Mouse (Mus musculus): ENCODE measurements around the gene Col9a1.

The Col9a1 gene

DNA sequence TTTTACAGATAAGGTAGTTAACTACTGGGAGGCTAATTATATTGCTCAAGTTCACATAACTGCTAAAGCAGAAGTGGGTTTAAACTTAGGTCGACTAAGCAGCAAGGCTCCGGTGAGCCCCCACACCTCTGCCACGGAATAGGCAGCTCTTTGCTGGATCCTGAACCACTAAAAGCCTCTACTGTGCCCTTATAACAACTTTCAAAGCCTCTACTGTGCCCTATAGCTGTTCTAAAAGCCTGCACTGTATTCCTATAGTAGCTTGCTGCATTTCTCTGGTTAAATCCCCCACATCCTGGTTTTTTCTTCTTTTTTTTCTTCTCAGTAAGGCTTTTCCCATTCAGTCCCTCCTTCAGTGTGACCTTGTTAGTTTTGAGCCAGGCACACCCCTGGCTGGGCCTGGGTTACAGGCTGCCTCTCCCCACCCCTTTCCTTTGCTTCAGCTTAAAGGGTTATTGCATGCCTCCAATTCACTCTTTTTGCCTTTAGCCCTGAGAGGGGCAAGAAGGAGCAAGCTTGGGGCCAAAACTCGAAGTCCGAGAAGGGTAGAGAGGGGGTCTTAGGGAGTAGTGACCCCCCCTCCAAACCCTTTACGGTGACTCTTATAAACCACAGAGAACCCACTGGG is at the start of gene Col9a1:
TSS of gene Col9a1 (plus strand) at position 387 of the 628 bp plus-strand sequence.
- DNase-seq (ENCODE audit: low spot score) = no peak

DNA sequence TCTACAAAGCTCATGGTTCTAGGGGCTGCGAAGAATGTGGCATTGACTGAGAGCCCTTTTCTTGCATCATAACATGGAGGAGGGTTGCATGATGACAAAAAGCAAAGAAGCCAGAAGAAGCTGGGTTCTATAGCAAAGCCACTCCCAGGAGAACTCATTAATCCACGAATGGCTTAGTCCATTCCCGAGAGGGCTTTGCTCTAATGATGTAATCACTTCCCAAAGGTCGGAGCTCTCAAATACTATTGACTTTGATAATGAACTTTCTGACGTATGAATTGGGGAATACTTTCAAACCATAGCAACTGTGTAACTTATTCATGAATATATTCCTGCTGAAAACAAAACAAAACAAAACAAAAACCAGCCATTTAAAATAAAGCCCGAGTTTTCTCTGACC is 49.5 kb upstream of the Col9a1 start:
- no peak for DNase-seq (ENCODE audit: low spot score)

DNA sequence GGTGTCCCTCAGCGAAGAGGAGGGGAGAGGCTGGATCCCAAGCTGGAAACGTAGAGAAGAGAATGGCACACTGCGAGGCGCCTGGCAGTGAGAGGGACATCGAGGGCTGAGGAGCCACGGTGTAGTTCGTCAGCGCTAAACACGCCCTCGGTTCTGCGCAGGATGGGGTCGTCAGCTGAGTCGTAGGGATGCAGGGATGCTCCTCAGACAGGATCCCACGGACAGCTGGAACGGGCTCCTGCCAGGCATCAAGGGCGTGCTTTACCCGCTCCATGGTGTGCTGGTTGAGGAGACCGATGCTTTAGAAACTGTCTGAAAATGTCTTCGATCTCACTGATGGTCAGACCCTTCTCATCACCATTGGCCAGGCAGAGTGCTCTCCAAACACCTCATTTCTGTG is 43.6 kb upstream of the Col9a1 start:
- DNase-seq (ENCODE audit: low spot score) = no peak

DNA sequence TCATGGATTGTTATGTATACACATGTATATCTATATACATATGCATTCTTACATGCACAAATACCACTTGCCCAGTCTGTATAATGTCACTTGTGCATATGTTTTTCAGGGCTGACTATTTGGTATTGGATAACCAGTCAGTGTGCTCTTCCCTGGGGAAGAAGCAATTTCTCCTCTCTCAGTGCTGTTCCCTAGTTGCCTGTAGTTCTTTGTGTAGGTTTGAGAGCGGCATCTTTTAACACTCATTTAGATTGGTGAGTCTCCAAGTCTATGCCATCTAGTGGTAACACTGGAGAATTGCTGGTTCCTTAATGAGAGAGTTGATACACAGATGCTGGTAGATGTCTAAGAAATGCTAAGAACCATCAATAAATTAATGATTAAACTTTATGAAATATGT is 42.6 kb upstream of the Col9a1 start:
- DNase-seq (ENCODE audit: low spot score) = peak; percentile 86

DNA sequence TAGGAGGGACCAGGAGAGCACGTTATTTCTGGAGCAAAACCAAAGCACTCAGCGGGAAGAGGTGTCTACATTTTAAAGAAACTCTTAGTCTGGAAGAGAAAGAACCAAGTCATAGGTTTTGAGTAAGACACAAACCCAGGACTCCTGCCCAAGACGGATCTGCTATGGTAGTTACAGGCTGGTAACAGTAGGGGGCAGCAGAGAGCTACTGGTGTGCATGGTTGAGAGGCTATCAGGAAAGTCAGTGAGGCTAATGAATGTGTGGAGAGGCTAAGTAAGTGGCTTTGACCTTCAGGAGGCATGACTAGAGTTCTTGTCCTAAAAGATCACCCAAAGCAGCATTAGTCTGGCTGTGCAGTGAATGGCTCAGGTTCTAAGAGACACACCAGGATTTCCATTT is 40.3 kb upstream of the Col9a1 start:
- peak; percentile 82 for DNase-seq (ENCODE audit: low spot score)

DNA sequence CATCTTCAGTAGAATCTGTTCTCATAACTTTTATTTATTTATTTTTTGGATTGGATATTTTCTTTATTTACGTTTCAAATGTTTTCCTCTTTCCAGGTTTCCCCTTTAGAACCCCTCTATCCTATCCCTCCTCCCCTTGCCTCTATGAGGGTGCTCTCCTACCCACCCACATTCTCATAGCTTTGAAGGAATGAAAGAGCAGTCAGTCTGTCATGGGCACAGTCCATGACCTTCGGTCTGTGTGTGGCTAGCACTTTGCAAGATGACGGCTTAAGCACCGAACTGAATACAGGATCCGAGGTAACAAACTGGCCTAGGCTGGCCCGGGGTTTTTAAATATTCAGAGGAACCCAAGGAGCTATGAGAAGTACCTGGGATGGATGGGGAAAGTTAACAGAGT is 36.9 kb upstream of the Col9a1 start:
- no peak for DNase-seq (ENCODE audit: low spot score)

DNA sequence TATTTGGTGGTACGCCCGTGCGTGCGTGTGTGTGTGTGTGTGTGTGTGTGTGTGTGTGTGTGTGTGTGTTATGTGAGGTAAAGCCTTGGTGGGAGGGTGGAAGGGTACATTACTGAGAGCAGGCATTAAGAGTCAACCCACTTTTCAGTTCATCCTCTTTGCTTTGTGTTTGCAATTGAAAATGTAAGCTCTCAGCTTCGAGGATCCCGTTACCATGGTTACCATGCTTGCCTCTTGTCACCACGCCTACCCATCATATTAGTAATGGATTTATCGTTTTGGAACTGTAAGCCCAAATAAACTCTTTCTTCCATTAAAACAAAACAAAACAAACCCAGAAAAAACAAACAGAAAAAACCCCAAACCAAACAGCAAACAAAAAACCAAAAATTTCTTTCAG is 33.9 kb upstream of the Col9a1 start:
- no peak for DNase-seq (ENCODE audit: low spot score)

DNA sequence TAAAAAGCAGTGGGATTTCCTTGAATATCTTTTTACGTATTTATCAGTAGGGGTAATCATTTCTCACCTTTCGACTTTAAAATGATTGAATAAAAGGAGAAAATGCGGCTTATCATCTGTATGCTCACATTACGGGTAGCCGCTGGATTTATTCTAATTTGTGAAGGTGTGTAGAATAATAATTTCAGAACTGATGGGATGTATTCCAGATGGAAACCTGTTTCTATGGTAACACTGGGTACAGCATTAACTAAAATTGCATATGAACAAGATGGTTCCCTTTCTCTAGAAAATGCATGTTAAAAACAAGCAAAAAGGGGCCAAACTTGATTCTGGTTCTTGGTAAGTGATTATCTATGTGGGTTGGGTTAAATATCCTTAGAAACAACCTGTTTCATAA is 19.7 kb upstream of the Col9a1 start:
- DNase-seq (ENCODE audit: low spot score) = no peak

DNA sequence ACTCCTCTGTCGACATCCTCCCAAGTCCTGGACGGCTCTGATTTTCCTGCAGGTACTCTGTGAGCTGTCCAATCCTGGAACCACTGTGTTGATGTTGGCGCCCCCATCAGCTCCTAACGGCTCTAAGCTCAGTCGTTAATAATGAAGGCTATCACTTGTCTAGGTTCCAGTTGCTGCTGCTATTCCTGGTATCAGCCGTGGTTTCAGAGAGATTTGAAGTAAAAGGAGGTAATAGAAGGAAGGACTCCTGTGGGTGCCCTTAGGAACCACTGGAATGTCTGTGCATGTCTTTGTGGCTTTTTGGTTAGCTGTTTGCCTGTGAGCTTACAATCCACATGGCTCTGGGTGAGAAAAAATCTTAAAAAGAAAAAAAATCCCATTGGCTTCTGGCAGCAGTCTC is 8.0 kb upstream of the Col9a1 start:
- no peak for DNase-seq (ENCODE audit: low spot score)

DNA sequence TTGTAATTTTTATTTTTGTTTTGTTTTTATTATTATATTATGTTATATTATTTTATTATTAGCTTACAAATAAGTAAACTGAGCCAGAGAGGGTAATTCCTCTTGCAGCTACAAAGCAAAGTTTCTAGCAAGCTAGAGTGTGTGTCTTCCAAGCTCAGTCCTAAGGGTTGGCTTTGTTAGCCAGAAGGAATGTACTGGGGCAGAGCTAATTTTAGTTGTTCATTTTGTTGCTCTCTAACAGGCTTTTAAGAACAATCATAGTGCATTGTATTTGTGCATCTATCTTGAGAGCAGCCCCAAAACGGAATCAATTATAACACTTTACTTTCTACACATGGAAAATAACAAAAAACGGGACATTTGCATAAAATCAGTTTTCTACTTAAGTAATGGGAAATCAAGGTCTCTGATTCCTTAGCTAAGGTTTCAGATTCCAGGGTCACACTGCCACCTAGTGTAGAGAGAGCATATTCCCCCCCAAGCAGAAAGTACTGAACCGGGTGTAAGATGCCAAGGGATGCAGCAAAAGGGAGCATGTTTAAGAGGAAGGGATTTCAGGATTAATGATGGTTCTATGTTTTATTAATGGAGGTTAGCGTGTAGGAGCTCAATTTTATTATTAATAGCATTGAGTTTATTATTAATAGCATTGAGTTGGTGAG is 6.1 kb upstream of the Col9a1 start:
- peak; percentile 86 for DNase-seq (ENCODE audit: low spot score)

DNA sequence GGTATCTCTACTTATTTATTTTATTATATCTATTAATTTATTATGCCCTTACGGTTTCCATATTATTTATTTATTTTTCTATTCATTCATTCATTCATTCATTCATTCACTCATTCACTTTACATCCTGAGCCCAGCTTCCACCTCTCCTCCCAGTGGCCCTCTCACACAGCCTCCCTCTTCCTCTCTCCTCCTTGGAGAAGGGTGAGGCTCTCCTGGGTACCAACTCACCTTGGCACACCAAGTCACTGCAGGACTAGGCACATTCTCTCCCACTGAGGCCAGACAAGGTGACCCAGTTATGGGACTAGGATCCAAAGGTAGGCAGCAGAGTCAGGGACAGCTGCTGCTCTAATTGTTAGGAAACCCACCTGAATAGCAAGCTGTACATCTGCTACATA is 5.5 kb upstream of the Col9a1 start:
- no peak for DNase-seq (ENCODE audit: low spot score)

DNA sequence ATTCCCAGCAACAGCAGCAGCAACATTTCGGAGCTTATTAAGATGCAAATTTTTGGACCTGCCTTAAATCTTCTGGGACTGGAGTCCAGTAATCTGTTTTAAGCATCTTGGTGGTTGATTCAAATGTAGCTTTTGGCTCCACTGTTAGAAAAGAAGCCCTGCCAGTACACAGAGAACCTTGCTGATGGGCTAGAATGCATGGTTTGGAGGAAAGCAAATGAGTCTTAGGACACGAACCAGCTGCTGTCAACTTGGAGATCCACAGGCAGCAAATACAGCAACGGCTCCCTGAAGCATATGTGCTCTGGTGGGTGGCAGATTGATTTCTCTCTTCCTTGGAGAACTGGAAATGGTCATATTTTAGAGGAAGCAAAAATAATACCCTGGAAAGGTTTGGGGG is 4.8 kb upstream of the Col9a1 start:
- DNase-seq (ENCODE audit: low spot score) = no peak

DNA sequence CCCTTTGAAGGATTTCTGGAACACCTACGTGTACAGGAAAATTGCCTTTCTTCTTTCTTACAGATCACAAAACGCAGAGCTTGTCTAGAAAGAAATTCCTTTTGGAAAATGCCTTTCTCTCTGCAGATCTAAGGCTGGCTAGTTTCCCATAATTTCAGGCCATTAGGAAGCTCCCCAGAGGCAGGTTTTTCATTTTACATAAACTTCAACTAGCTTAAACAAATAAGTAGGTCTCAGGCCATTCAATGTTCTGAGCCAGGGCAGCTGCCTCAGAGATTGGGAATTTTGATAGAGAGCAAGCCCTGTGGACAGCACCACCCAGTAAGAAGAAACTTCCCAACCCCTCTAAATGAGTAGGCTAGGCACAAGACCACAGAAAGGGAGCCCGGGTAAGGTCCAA is 1.6 kb upstream of the Col9a1 start:
- DNase-seq (ENCODE audit: low spot score) = no peak

DNA sequence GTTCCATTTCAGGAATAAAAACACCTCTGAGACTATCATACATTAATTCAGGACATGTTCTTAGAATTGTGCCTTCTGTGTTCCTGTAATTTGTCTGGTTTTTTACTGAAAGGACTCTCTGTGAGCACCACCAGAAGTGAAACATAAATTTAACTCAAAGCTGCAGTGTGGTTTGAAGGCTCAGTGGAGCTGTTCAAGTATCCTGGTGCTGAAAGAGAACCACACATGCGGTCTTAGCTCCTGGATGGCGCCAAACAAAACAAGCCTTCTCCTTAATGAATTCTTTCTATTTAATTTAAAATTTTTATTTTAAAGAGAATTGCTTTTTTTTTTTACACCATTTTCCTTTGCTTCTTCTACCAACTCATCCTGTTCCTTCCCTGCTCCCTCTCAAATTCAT is 2.4 kb downstream of the Col9a1 start:
- peak; percentile 21 for DNase-seq (ENCODE audit: low spot score)

DNA sequence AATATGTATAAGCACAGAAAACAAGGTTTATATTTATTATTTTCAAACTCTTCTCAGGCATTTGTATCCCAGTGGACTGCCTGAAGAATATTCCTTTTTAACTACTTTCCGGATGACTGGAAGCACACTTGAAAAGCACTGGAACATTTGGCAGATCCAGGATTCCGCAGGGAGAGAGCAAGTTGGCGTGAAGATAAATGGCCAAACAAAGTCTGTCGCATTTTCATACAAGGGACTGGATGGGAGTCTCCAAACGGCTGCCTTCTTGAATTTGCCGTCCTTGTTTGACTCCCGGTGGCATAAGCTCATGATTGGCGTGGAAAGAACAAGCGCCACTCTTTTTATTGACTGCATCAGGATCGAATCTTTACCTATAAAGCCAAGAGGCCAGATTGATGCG is 7.6 kb downstream of the Col9a1 start:
- no peak for DNase-seq (ENCODE audit: low spot score)

DNA sequence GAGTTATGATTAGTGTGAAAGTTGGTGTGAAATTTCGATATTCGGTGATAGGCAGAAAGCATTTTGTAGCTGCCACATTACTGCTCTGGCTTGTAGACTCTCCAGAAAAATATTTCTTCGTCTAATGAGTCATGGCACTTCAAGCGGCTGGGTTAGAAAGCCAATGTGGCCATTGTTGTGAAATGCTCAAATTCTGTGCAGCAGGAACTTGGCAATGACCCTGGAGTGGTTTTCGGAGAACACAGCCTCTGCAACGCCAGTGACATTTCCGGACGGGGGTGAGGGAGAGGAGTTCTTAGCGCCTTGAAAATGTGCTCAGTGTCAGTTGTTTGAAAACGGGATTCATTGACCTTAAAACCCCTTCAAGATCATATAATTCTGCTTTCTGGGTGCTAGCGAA is 9.6 kb downstream of the Col9a1 start:
- DNase-seq (ENCODE audit: low spot score) = no peak

DNA sequence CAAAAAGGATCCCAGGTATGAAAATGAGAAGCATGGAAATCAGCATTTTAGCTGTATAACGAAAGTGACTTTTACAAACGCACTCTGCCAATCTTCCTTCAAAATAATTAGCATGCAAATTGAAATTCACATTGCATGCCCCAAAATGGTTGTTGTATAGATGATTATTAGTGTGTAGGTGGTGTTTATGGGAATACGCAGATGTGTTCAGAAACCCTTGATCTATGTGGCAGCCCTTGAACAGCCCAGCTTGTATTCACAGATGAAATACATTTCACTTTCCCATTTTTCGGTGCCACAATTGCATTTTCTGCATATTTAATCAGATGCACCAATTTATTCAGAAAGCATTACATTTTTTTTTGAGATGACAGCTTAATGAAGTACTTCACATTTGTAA is 14.3 kb downstream of the Col9a1 start:
- no peak for DNase-seq (ENCODE audit: low spot score)

DNA sequence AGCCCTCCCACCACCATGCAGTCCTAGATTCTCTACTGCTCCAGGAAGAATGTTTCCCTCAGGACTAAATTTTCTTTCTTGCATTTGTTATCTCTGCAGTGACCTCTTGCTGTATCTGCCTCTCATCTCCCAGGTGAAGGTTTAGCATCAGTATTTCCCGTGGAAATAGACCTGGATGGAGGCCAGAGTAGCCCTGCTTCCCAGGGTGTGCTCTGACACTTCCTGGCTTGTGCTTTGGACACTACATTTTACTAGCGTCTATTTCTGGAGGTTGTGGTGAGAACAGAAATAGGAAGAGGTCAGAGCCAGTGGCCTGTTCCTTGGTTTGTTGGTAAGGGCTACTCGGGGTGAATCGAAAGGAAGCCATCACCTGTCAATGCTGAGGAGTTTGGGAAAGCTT is 16.7 kb downstream of the Col9a1 start:
- DNase-seq (ENCODE audit: low spot score) = no peak

DNA sequence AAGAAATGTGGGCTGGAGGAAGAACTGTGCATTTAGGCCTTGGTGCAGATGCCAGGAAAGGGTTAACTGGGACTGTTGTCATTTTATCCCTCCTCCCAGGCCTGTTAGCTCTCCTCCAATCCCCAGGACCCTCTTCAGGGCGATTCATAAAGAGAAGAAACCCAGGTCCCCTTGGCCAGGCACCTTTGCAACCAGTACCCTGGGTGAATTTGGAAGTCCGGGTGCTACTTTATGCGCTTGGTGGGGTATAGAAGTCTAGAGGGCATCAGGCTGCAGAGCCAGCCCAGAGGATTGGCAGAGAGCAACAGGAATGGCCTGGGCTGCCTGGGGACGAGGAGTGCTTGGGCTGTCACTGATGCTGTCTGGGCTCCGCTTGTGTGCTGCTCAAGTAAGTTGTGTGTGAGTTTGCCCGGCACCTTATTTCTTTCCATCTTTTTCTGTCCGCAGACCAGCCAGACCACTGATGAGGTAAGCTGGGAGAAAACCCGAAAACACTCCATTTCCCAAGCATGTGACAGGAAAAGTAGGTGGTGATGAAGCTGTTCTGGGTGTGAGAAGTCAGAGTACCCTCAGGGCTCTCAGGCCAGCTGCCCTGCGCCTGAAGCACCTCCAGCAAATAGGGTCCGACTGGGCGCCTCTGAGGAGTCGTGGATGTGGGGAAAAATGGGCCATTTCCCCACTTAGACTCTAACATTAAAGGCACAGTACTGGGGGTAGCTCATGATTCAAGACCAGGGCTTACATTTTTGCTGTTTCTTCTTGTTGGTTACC is 17.8 kb downstream of the Col9a1 start:
- peak; percentile 77 for DNase-seq (ENCODE audit: low spot score)

DNA sequence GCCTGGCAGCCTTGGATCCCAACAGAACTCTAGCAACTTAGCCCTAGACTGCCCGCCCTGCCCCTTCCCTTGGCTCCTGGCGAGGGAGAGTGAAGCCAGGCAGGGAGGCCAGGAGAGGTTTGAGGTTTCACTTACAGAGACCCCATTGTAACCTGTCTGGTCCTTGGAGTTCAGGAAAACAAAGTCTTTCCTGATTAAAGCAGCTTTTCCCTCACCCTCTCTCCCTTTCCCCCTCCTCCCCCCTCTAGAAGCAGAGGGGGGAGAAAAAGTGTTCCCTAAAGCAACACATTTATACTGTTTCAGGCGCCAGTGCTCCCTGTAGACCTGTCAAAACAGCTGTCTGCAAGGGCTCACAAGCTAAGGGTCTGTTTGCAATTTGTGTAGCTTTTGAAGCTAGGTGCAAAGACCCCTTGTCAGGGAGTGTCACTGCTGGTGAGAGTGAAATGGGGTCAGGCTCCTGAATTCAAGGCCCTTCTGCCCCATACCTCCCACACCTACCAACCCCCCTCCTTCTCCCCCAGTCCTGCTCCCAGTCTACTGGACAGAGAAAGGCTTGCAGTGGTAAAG is 18.6 kb downstream of the Col9a1 start:
- peak; percentile 22 for DNase-seq (ENCODE audit: low spot score)

DNA sequence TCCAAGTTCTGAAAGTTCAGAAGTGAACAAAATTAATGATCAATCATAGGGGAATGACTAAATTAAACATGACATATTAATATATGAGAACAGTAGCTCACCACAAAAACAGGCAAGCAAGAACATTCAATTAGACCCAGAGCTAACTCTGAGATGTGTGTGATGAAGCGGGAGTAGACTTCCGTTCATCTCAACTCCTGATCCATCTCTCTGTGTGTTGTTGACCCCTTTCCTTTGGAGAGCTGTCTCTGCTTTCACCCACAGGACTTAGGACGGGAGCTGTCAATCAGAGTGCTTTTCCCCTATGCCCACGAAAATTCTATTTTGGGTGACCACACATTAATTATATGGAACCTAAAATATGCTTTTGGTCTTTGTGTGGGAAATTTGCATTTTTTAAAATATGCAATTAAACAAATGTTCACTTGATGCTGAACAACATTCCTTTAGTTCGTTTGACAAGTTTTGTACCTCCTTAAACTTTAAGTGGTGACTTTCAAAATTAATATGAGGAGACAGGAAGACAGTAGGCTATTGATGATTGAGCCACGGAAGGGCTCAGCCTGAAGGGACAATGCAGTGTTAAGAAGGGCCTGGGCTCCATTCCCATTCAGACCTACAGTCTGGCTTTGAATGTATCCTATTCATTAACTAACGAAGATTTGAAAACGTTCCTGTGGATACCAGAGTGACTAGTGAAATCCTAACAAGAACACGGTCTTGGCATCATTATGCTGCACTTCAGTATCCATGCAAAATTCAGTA is 34.4 kb downstream of the Col9a1 start:
- peak; percentile 74 for DNase-seq (ENCODE audit: low spot score)

DNA sequence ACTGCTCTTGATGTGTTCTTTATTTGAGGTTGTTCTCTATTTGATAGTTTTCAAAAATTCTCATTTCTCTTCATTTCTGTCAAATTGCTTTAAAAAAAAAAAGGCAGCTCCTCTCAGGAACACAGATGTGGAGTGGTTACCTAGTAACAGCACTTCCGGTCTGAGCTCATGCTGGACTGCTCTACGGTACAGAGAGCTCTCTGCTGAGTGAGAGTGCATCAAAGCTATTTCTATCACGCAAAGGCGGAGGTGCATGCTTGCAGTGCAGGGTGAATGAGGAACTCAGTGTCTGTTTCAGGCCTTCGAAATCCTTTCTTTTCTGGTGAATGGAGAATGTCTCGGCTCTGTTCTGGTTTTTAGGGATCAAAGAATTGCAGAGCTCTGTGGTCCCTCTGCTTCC is 41.6 kb downstream of the Col9a1 start:
- DNase-seq (ENCODE audit: low spot score) = no peak

Measured in retina, embryonic 14.5 days (tissue).